Mouse (Mus musculus): ENCODE data around the gene Elmo1. TPM values are rescaled to one million over a fixed set of nuclear protein-coding genes. Genes with fewer than 3 reads are reported as not detected.

The Elmo1 gene
- polyA plus RNA-seq, 1 experiment: 52.5 TPM

DNA sequence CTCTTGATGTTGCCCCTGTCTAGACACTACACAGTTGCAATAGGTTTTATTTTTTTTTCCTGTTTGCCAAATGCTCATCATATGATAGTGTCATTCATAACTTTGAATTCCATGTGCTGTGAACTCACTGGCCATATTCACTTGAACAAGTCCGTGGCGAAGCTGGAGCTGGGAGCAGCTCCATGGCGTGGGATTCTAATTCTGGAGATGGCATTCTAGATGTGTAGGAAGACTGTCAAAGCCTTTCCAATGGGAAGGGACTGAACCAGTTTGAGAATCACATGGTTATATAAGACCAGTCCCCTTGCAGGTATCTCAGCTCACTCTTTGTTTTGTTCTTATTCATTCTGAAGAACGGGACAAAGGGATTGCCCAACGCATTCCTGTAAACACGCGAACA is 211.4 kb downstream of the Elmo1 start:
- H3K36me3 ChIP-seq (ENCODE audit: control insufficient read depth, insufficient read depth, low read length): no peaks in the 10 kb centered on the region
- no peak for DNase-seq
- no peak overlapping the region for H3K4me3 ChIP-seq (ENCODE audit: control insufficient read depth, insufficient read depth, low read length)
- no peaks in the 10 kb centered on the region for H3K27me3 ChIP-seq (ENCODE audit: control insufficient read depth, insufficient read depth, low read length)
- H3K27ac ChIP-seq (ENCODE audit: control insufficient read depth, insufficient read depth, low read length): no peak overlapping the region
- TF ChIP-seq POLR2A (IDR thresholded peaks at IDR 0.05; ENCODE audit: control insufficient read depth, extremely low read depth, insufficient read depth, low read length, poor library complexity): no peak
- no peak for TF ChIP-seq CTCF (IDR thresholded peaks at IDR 0.05; ENCODE audit: borderline replicate concordance, control insufficient read depth, extremely low read depth, insufficient read depth, low read length, poor library complexity)
- 98% methylated on average over 7 of the region's 7 CpGs for WGBS
- no peaks in the 10 kb centered on the region; the same call in 1 of the 2 replicates for H3K4me1 ChIP-seq (replicated peaks; ENCODE audit: control insufficient read depth, insufficient read depth, low read length)

DNA sequence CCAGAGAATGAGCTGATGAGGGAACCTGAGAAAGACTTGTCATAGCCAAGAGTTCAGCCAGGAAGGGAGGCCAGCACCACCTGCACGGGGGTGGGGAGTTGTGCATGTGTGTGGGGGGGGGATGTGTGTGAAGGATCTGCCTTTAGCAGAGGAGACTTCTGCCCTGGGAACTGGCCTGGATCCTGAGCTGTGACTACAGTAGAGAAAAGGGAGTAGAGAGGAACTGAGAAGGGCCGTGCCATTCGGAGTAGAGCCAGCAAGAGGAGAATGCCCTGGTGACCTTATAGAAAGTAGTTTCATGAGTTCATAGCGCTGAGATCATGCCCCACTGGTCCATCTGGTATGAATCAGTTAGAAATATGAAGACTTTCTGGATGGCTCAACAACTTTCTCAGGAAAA is 215.2 kb downstream of the Elmo1 start:
- no peak overlapping the region for H3K27ac ChIP-seq (ENCODE audit: control insufficient read depth, insufficient read depth, low read length)
- DNase-seq: no peak
- no peaks in the 10 kb centered on the region; the same call in 1 of the 2 replicates for H3K4me1 ChIP-seq (replicated peaks; ENCODE audit: control insufficient read depth, insufficient read depth, low read length)
- H3K27me3 ChIP-seq (ENCODE audit: control insufficient read depth, insufficient read depth, low read length): no peaks in the 10 kb centered on the region
- TF ChIP-seq POLR2A (IDR thresholded peaks at IDR 0.05; ENCODE audit: control insufficient read depth, extremely low read depth, insufficient read depth, low read length, poor library complexity) (no peak), CTCF (IDR thresholded peaks at IDR 0.05; ENCODE audit: borderline replicate concordance, control insufficient read depth, extremely low read depth, insufficient read depth, low read length, poor library complexity) (no peak)
- WGBS: 82% methylated on average over 4 of the region's 4 CpGs
- H3K36me3 ChIP-seq (ENCODE audit: control insufficient read depth, insufficient read depth, low read length): peaks cover 7% of the 10 kb centered on the region; the same call in 1 of the 2 replicates
- H3K4me3 ChIP-seq (ENCODE audit: control insufficient read depth, insufficient read depth, low read length): no peak overlapping the region

DNA sequence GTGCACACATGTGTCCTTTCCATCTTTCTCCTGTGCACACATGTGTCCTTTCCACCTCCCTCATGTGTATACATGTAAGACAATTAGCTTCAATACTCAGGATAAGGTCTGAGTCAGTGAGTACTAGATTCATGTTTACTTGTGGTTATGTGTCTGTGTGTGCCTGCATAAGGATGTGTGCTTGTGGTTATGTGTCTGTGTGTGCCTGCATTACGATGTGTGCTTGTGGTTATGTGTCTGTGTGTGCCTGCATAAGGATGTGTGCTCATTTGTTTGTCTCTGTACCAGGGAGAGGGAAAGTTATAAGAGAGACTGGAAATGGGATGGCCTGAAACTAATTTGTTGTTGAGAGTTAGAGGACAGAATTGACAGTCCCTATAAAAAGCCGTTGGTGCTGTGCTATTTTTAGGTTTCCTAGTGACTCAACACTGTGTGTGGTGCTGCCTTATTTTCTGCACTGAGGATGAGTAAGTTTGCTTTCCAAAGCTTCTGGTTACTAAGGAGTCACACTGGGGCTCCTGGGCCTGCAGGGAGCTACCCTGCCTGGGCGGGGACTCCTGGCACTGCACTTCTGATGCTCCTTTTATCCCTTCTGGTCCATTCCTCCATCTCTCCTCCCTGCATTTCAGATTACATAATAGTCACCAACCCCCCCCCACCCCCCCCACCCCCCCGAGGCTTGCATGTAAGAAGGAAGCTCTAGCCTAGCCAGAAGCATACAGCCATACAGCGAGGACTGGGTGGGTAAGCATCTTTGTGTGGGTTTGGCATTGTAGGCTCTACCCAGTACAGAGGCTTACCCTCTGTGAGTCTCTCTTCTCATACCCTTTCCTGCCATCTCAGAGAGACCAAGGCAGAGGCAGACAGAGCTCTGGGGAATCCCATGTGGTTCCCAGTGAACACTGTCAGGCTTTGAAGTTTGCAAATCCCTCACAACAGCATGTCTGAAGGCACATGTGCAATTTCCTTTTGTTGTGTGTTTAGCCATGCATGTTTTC is 216.1 kb downstream of the Elmo1 start:
- H3K36me3 ChIP-seq (ENCODE audit: control insufficient read depth, insufficient read depth, low read length): peaks cover 7% of the 10 kb centered on the region; the same call in 1 of the 2 replicates
- H3K4me1 ChIP-seq (replicated peaks; ENCODE audit: control insufficient read depth, insufficient read depth, low read length): no peaks in the 10 kb centered on the region; the same call in 1 of the 2 replicates
- no peak overlapping the region for H3K4me3 ChIP-seq (ENCODE audit: control insufficient read depth, insufficient read depth, low read length)
- TF ChIP-seq CTCF (IDR thresholded peaks at IDR 0.05; ENCODE audit: borderline replicate concordance, control insufficient read depth, extremely low read depth, insufficient read depth, low read length, poor library complexity) (no peak), POLR2A (IDR thresholded peaks at IDR 0.05; ENCODE audit: control insufficient read depth, extremely low read depth, insufficient read depth, low read length, poor library complexity) (no peak)
- no peak overlapping the region for H3K27ac ChIP-seq (ENCODE audit: control insufficient read depth, insufficient read depth, low read length)
- no peak for DNase-seq
- WGBS: 57% methylated on average over 5 of the region's 5 CpGs
- H3K27me3 ChIP-seq (ENCODE audit: control insufficient read depth, insufficient read depth, low read length): no peaks in the 10 kb centered on the region

DNA sequence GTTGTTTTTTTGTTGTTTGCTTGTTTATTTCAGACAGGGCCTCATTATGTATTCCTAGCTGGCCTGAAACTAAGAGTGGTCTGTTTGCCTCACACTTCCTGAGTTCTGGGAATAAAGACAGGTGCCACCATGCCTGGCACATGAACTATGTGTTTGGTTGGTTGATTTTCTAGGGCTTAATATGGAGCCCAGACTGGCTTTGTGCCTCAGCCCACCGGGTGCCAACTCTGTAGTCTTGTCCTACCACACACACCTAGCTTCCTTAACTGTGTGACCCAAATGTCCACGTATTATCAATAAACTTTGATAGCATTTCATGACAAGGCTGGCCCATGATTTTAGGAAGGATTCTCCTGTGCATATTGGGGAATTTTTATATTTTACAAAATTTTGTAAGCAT is 217.0 kb downstream of the Elmo1 start:
- Histone ChIP-seq H3K4me3 (ENCODE audit: control insufficient read depth, insufficient read depth, low read length) (no peak overlapping the region), H3K36me3 (ENCODE audit: control insufficient read depth, insufficient read depth, low read length) (peaks cover 7% of the 10 kb centered on the region; the same call in 1 of the 2 replicates), H3K4me1 (replicated peaks; ENCODE audit: control insufficient read depth, insufficient read depth, low read length) (no peaks in the 10 kb centered on the region; the same call in 1 of the 2 replicates), H3K27me3 (ENCODE audit: control insufficient read depth, insufficient read depth, low read length) (no peaks in the 10 kb centered on the region), H3K27ac (ENCODE audit: control insufficient read depth, insufficient read depth, low read length) (no peak overlapping the region)
- DNase-seq: no peak
- WGBS: 93% methylated on average over 2 of the region's 2 CpGs
- TF ChIP-seq CTCF (IDR thresholded peaks at IDR 0.05; ENCODE audit: borderline replicate concordance, control insufficient read depth, extremely low read depth, insufficient read depth, low read length, poor library complexity): no peak
- TF ChIP-seq POLR2A (IDR thresholded peaks at IDR 0.05; ENCODE audit: control insufficient read depth, extremely low read depth, insufficient read depth, low read length, poor library complexity): no peak

DNA sequence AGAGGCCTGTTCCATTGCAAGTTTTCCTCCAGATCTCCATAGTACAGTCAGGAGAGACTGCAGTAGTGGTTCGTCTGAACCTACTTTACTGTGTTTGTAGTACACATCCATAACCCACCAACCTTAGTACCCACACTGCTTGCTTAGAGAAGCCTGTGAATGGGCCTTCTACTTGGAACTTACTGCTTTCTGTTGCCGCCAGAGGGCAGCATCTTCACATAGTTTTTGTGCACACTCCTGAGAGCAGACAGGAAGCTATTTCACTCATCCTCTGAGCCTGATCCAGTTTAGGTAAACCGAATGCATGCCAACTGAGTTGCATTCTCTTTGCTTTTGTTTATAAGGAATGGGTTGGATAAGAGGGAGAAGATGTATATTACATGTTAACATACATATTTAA is 221.2 kb downstream of the Elmo1 start:
- 37% methylated on average over 3 of the region's 3 CpGs for WGBS
- H3K36me3 ChIP-seq (ENCODE audit: control insufficient read depth, insufficient read depth, low read length): peaks cover 7% of the 10 kb centered on the region; the same call in 1 of the 2 replicates
- DNase-seq: peak; percentile 78

DNA sequence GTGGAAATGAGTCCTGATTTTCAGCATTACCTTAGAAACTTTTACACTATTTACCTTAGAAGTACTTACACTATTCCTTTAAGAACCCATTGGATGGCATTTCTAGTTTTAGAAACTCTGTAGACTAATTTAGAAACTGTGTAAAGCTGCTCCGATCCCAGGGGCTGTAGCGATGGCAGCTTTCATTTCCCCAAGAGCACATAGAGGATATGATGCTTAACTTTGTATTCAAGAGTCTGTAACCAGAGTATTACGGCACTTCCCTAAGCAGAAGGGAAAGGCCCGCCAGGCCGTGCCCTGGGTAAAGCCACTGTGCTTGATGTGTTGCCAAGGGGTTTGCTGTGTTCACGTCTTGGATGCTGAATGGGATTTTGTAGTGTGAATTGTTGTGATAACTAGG is 222.9 kb downstream of the Elmo1 start:
- DNase-seq: no peak
- 92% methylated on average over 6 of the region's 6 CpGs for WGBS
- no peak overlapping the region for H3K27ac ChIP-seq (ENCODE audit: control insufficient read depth, insufficient read depth, low read length)
- no peak for TF ChIP-seq POLR2A (IDR thresholded peaks at IDR 0.05; ENCODE audit: control insufficient read depth, extremely low read depth, insufficient read depth, low read length, poor library complexity)
- TF ChIP-seq CTCF (IDR thresholded peaks at IDR 0.05; ENCODE audit: borderline replicate concordance, control insufficient read depth, extremely low read depth, insufficient read depth, low read length, poor library complexity): no peak
- no peak overlapping the region for H3K4me3 ChIP-seq (ENCODE audit: control insufficient read depth, insufficient read depth, low read length)
- peaks cover 7% of the 10 kb centered on the region; the same call in 1 of the 2 replicates for H3K36me3 ChIP-seq (ENCODE audit: control insufficient read depth, insufficient read depth, low read length)
- no peaks in the 10 kb centered on the region for H3K27me3 ChIP-seq (ENCODE audit: control insufficient read depth, insufficient read depth, low read length)
- H3K4me1 ChIP-seq (replicated peaks; ENCODE audit: control insufficient read depth, insufficient read depth, low read length): no peaks in the 10 kb centered on the region

More for the DNA sequence above, 221.2 kb downstream of the Elmo1 start:
- Histone ChIP-seq H3K4me3 (ENCODE audit: control insufficient read depth, insufficient read depth, low read length) (no peak overlapping the region), H3K27me3 (ENCODE audit: control insufficient read depth, insufficient read depth, low read length) (no peaks in the 10 kb centered on the region), H3K27ac (ENCODE audit: control insufficient read depth, insufficient read depth, low read length) (no peak overlapping the region), H3K4me1 (replicated peaks; ENCODE audit: control insufficient read depth, insufficient read depth, low read length) (no peaks in the 10 kb centered on the region)
- no peak for TF ChIP-seq CTCF (IDR thresholded peaks at IDR 0.05; ENCODE audit: borderline replicate concordance, control insufficient read depth, extremely low read depth, insufficient read depth, low read length, poor library complexity)
- TF ChIP-seq POLR2A (IDR thresholded peaks at IDR 0.05; ENCODE audit: control insufficient read depth, extremely low read depth, insufficient read depth, low read length, poor library complexity): no peak

All from thymus, adult 2 months (tissue).